Mouse (Mus musculus) spleen, adult 2 months (tissue): Measurements from ENCODE around the gene S100a10. TPM values are rescaled to one million over a fixed set of nuclear protein-coding genes. Genes with fewer than 3 reads are reported as not detected.
"Not testable (repeated sequence)": the region's sequence is repeated elsewhere in the genome, so short reads cannot be mapped to it uniquely, and the experiment has no call there.

Source experiments
- DNase-seq, 2 experiments: peaks; one replicate each; pipeline versions ENCODE4 v3.0.0 to v3.0.0-alpha.2; 2012 to 2021; ENCODE audit warnings: low spot score in 2 of 2, low read depth in 1 of 2
- H3K27ac ChIP-seq: fragments of 200-500 bp; 2 replicates; pipeline ENCODE4 v1.5.1; 2012; ENCODE audit warnings: low read length, inconsistent platforms; ENCODE audit not compliant: insufficient read depth
- H3K27me3 ChIP-seq: fragments of 200-500 bp; 2 replicates; pipeline ENCODE4 v1.6.1; 2012; ENCODE audit warnings: mild to moderate bottlenecking, moderate library complexity, low read length, inconsistent platforms; ENCODE audit not compliant: control insufficient read depth, insufficient read depth
- H3K36me3 ChIP-seq: fragments of 200-500 bp; 2 replicates; pipeline ENCODE4 v1.6.1; 2012; ENCODE audit warnings: mild to moderate bottlenecking, low read length, inconsistent platforms; ENCODE audit not compliant: control insufficient read depth, insufficient read depth
- H3K4me1 ChIP-seq: fragments of 200-500 bp; 2 replicates; pipeline ENCODE4 v1.6.1; 2011; ENCODE audit warnings: inconsistent platforms; ENCODE audit not compliant: control insufficient read depth, insufficient read depth, insufficient read length
- H3K4me3 ChIP-seq: fragments of 200-500 bp; 2 replicates; pipeline ENCODE4 v1.5.1; 2011; ENCODE audit warnings: mild to moderate bottlenecking, inconsistent platforms; ENCODE audit not compliant: insufficient read depth, insufficient read length; ENCODE audit errors: extremely low read depth
- CTCF ChIP-seq: fragments of 200-500 bp; IDR thresholded peaks from 2 replicates; pipeline ENCODE4 v1.5.1; 2011; ENCODE audit warnings: mild to moderate bottlenecking, inconsistent platforms; ENCODE audit not compliant: insufficient read depth, insufficient read length, insufficient replicate concordance; ENCODE audit errors: extremely low read depth
- POLR2A ChIP-seq: fragments of 200-500 bp; IDR thresholded peaks from 2 replicates; pipeline ENCODE4 v1.6.1; 2011; ENCODE audit warnings: low read depth, low read length, inconsistent platforms
- WGBS: fragments of 180-500 bp; shearing (Covaris S2); methylation state at CpG from one replicate; pipeline ENCODE4 v1.1.7; 2018; 5-methylcytosine and 5-hydroxymethylcytosine counted together
- polyA plus RNA-seq: library from polyadenylated mRNA; depleted of rRNA; stranded (reverse); fragments of >200 nt; gene quantifications from 2 replicates; pipeline ENCODE4 v1.2.3, GENCODE M21; 2012; rRNA removed

Gene S100a10
- polyA plus RNA-seq, 1 experiment: 36.2 TPM

GRCm38 (mm10) chr3:93601903-93602302 lies 47.0 kb downstream of the S100a10 start:
- TF ChIP-seq CTCF (no peak), POLR2A (no peak)
- 90% methylated on average over 1 of the region's 1 CpGs for WGBS
- Histone ChIP-seq H3K4me1 (no peaks in the 10 kb centered on the region; the same call in 1 of the 2 replicates), H3K36me3 (no peaks in the 10 kb centered on the region), H3K27me3 (no peaks in the 10 kb centered on the region), H3K27ac (no peak overlapping the region), H3K4me3 (no peak overlapping the region)
- no peak for DNase-seq

- peak; percentile 48; the same call in 1 of the 2 replicates for TF ChIP-seq CTCF
- not testable (repeated sequence) for H3K27me3 ChIP-seq, H3K4me3 ChIP-seq, H3K4me1 ChIP-seq, H3K36me3 ChIP-seq, H3K27ac ChIP-seq
- peak; percentile 11 to 32 for DNase-seq
These were observed 54.1 kb downstream of the S100a10 start for GRCm38 (mm10) chr3:93608970-93609369.

Other genes starting within 250 kb of the S100a10 start
- gene Hrnr, start 235.3 kb upstream of the S100a10 start, polyA plus RNA-seq: not detected in 2 replicates
- gene Rptn, start 161.4 kb upstream of the S100a10 start, polyA plus RNA-seq: not detected in 2 replicates
- gene Tchh, start 112.8 kb upstream of the S100a10 start, polyA plus RNA-seq: 0.01 TPM in 1 of 2 replicates, not detected in the other
- not detected in 2 replicates for gene Tchhl1, start 86.3 kb upstream of the S100a10 start, polyA plus RNA-seq
- 69.2 and 72.5 TPM in 2 replicates for gene S100a11, start 34.6 kb upstream of the S100a10 start, polyA plus RNA-seq
- not detected in 2 replicates for gene Tdpoz2, start 97.6 kb downstream of the S100a10 start, polyA plus RNA-seq
- not detected in 2 replicates for gene Tdpoz1, start 121.2 kb downstream of the S100a10 start, polyA plus RNA-seq
- not detected in 2 replicates for gene Gm37596, start 138.0 kb downstream of the S100a10 start, polyA plus RNA-seq
- not detected in 2 replicates for gene Gm5773, start 217.9 kb downstream of the S100a10 start, polyA plus RNA-seq
- not detected in 2 replicates for gene Tdpoz4, start 241.3 kb downstream of the S100a10 start, polyA plus RNA-seq